Mouse (Mus musculus) forebrain, embryonic 13.5 days (tissue): ENCODE measurements around the gene Des. TPM values are rescaled to one million over a fixed set of nuclear protein-coding genes. Genes with fewer than 3 reads are reported as not detected.

Experiments used
- ATAC-seq: fragments of 200-750 bp; cut with Nextera tagmentation; 2 replicates; pipeline ENCODE4 v1.8.0; 2017
- H3K27ac ChIP-seq: fragments of 300-500 bp; sonication (generic); 2 replicates; pipeline ENCODE4 v1.5.1; 2015; ENCODE audit warnings: inconsistent platforms, mild to moderate bottlenecking, moderate library complexity
- H3K27me3 ChIP-seq: fragments of 300-500 bp; sonication (generic); 2 replicates; pipeline ENCODE4 v1.6.1; 2015; ENCODE audit warnings: mild to moderate bottlenecking, inconsistent platforms
- H3K36me3 ChIP-seq: fragments of 300-500 bp; sonication (generic); 2 replicates; pipeline ENCODE4 v1.6.1; 2015; ENCODE audit warnings: mild to moderate bottlenecking, inconsistent platforms; ENCODE audit not compliant: poor library complexity, severe bottlenecking
- H3K4me1 ChIP-seq: fragments of 300-500 bp; sonication (generic); 2 replicates; pipeline ENCODE4 v1.6.1; 2015; ENCODE audit warnings: inconsistent platforms
- H3K4me2 ChIP-seq: fragments of 300-500 bp; sonication (generic); 2 replicates; pipeline ENCODE4 v1.6.1; 2015; ENCODE audit warnings: inconsistent platforms, mild to moderate bottlenecking, moderate library complexity
- H3K4me3 ChIP-seq: fragments of 300-500 bp; sonication (generic); 2 replicates; pipeline ENCODE4 v1.5.1; 2015; ENCODE audit warnings: mild to moderate bottlenecking, inconsistent platforms
- H3K9ac ChIP-seq: fragments of 300-500 bp; sonication (generic); 2 replicates; pipeline ENCODE4 v1.6.1; 2015; ENCODE audit warnings: mild to moderate bottlenecking, inconsistent platforms
- H3K9me3 ChIP-seq: fragments of 300-500 bp; sonication (generic); replicated peaks from 2 replicates; pipeline ENCODE4 v1.6.1; 2016; ENCODE audit warnings: inconsistent platforms
- WGBS: fragments of 180-500 bp; shearing (Covaris S2); methylation state at CpG from one replicate; pipeline ENCODE4 v1.1.7; 2015; 5-methylcytosine and 5-hydroxymethylcytosine counted together
- polyA plus RNA-seq: library from polyadenylated mRNA; unstranded; fragments of >200 nt; fragmentation: Nextera tagmentation; extraction: Ambion mirVana; gene quantifications from 2 replicates; pipeline ENCODE4 v1.2.1, GENCODE M21; 2015

Des gene
- polyA plus RNA-seq, 1 experiment from 2014 or later: 0.81 TPM

DNA sequence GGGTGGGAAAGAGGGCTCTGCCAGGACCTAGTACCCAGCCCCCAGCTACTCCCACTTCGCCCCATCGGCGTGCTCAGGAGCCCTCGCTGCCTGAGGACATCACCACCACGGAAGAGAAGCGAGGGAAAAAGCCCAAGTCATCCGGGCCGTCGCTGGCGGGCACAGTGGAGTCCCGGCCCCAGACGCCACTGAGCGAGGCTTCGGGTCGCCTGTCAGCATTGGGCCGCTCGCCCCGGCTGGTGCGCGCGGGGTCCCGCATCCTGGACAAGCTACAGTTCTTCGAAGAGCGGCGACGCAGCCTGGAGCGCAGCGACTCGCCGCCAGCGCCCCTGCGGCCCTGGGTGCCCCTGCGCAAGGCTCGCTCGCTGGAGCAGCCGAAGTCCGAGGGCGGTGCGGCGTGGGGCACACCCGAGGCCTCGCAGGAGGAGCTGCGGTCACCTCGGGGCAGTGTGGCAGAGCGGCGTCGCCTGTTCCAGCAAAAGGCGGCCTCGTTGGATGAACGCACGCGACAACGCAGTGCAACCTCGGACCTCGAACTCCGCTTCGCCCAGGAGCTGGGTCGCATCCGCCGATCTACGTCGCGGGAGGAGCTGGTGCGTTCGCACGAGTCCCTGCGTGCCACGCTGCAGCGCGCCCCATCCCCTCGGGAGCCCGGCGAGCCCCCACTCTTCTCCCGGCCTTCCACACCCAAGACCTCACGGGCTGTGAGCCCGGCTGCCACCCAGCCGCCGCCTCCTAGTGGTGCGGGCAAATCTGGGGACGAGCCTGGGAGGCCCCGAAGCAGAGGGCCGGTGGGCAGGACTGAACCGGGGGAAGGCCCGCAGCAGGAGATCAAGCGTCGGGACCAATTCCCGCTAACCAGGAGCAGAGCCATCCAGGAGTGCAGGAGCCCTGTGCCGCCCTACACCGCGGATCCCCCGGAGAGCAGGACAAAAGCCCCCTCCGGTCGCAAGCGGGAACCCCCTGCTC, 28.1 kb downstream of the Des start:
- no peak for ATAC-seq
- Histone ChIP-seq H3K4me2 (peak overlapping the region; percentile 58), H3K4me3 (peak overlapping the region; percentile 34), H3K4me1 (peaks cover 40% of the 10 kb centered on the region), H3K36me3 (no peaks in the 10 kb centered on the region), H3K9ac (peak overlapping the region; percentile 50), H3K27ac (no peak overlapping the region), H3K9me3 (no peaks in the 10 kb centered on the region), H3K27me3 (peaks cover 74% of the 10 kb centered on the region)
- WGBS: 2% methylated on average over 91 of the region's 94 CpGs

DNA sequence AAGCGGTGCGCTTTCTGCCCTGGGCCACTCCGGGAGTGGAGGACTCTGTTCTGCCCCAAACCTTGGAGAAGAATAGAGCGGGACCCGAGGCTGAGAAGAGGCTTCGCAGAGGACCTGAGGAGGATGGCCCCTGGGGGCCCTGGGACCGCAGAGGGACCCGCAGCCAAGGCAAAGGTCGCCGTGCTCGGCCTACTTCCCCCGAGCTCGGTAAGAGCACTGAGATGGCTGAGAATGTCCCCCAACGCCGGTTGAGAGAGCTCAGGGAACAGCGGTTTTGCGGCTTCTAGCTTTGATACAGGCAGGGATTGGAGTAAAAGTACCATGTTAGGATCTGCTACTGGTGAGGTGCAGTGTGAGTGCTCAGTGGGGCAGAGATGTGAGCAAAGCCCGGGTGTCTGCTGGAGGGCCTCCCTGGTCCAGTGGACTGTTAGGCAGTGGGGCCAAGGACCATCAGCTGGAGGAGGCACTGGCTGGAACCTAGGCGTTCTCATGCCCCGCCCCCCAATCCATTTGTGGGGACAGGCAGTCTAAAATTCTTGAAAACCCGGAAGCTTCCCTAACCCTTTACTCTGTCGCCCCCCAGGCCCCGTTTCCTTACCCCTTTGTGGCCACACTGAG, 28.9 kb downstream of the Des start:
- Histone ChIP-seq H3K27ac (no peak overlapping the region), H3K27me3 (peaks cover 70% of the 10 kb centered on the region), H3K9me3 (no peaks in the 10 kb centered on the region), H3K4me1 (peaks cover 48% of the 10 kb centered on the region), H3K4me2 (peak overlapping the region; percentile 58), H3K4me3 (peak overlapping the region; percentile 34), H3K36me3 (no peaks in the 10 kb centered on the region), H3K9ac (peak overlapping the region; percentile 50; the same call in 1 of the 2 replicates)
- no peak for ATAC-seq
- WGBS: 20% methylated on average over 23 of the region's 23 CpGs

GRCm38 (mm10) chr1:75393139-75393538, 33.0 kb downstream of the Des start:
- no peaks in the 10 kb centered on the region for H3K36me3 ChIP-seq
- peaks cover 31% of the 10 kb centered on the region for H3K27me3 ChIP-seq
- no peak overlapping the region for H3K4me3 ChIP-seq
- H3K4me2 ChIP-seq: no peak overlapping the region
- H3K27ac ChIP-seq: peak overlapping the region; percentile 55; the same call in 1 of the 2 replicates
- peaks cover 20% of the 10 kb centered on the region for H3K4me1 ChIP-seq
- 51% methylated on average over 9 of the region's 9 CpGs for WGBS
- no peaks in the 10 kb centered on the region for H3K9me3 ChIP-seq
- ATAC-seq: no peak
- H3K9ac ChIP-seq: no peak overlapping the region

- peak overlapping the region; percentile 55 for H3K27ac ChIP-seq
- no peak overlapping the region for H3K4me3 ChIP-seq
- no peak for ATAC-seq
- no peak overlapping the region for H3K4me2 ChIP-seq
- WGBS: 82% methylated on average over 3 of the region's 3 CpGs
- peaks cover 20% of the 10 kb centered on the region for H3K4me1 ChIP-seq
- 0 out of 2 replicates have a peak overlapping the region, but pooled peaks have one; percentile 36 for H3K9ac ChIP-seq
- H3K27me3 ChIP-seq: peaks cover 24% of the 10 kb centered on the region
- H3K9me3 ChIP-seq: no peaks in the 10 kb centered on the region
- H3K36me3 ChIP-seq: no peaks in the 10 kb centered on the region
Observed at GRCm38 (mm10) chr1:75393846-75394245, 33.7 kb downstream of the Des start.

- Histone ChIP-seq H3K27me3 (no peaks in the 10 kb centered on the region), H3K4me2 (no peak overlapping the region), H3K9ac (no peak overlapping the region), H3K27ac (peak overlapping the region; percentile 59), H3K4me3 (no peak overlapping the region), H3K9me3 (no peaks in the 10 kb centered on the region), H3K4me1 (peaks cover 28% of the 10 kb centered on the region), H3K36me3 (no peaks in the 10 kb centered on the region)
- ATAC-seq: peak; percentile 67
- 13% methylated on average over 9 of the region's 9 CpGs for WGBS
Observed at GRCm38 (mm10) chr1:75398761-75399402, 38.8 kb downstream of the Des start.

DNA sequence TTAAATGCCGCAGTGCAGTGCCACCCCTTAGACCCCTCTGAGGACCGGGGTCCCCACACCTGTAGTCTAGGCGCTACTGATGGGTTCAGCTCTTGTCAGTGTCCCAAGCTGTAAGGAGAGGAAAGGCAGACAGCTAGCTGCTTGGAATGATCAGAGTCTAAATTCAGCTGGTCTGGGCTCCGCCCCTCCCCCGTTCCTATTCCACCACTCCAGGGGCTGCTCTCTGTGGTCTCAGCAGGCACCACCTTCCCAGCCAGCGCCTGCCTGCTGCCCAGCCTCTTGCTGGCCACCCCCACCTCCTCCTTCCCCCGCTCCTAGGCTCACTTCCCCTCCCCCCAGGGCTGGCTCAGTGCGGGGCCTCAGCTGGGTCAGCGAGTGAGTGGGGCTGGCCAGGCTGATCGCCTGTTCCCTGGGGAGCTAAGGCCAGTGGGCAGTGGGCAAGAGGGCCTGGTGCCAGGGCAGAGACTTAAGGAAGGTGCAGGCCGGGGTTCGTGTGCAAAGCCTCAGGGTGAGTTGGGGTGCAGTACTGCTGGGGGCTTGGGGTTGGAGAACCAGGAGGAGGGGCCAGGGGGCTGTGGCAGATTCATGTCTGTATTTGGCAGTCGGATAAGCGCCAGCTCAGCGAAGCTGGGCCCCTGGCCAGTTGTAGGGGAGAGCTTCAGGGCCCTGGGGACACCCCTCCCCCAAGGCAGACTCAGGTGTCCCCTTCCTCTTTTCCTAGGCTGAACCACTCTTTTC, 39.8 kb downstream of the Des start:
- Histone ChIP-seq H3K27ac (peak overlapping the region; percentile 59), H3K27me3 (no peaks in the 10 kb centered on the region), H3K4me3 (no peak overlapping the region), H3K4me2 (peak overlapping the region; percentile 46), H3K4me1 (peaks cover 26% of the 10 kb centered on the region), H3K36me3 (peaks cover 2% of the 10 kb centered on the region; the same call in 1 of the 2 replicates), H3K9me3 (no peaks in the 10 kb centered on the region), H3K9ac (peak overlapping the region; percentile 32)
- 5% methylated on average over 14 of the region's 15 CpGs for WGBS
- peak; percentile 61 for ATAC-seq

DNA sequence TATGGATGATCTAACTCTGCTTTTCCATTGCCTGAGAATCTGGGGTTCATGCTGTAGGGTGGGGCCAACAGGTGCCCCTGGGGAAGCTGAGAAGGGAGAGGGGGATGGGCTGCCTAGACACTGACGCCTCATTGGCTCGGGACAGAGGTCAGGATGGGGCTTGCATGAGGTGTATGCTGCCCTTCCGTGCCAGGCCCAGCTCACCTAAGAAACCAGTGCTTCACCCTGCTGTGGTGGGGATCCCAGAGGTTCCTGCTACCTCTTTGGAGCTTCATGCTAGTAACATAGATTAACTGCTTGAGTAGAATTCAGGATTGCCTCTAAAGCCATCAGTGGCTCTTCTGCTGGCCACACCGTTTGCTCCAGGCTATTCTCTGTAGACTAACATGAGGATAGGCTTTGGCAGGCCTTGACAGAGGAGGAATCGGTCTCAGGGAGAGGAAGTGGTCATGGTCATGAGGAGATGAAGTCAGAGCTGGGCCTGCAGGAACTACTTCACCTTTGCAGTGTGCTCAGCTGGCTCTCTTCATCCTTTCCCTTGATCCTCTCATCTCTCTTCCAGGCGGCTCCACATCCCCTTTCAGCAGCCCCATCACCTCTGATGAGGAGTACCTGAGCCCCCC, 40.5 kb downstream of the Des start:
- Histone ChIP-seq H3K4me2 (peak overlapping the region; percentile 46), H3K36me3 (peaks cover 4% of the 10 kb centered on the region; the same call in 1 of the 2 replicates), H3K27me3 (no peaks in the 10 kb centered on the region), H3K27ac (no peak overlapping the region), H3K4me1 (peaks cover 26% of the 10 kb centered on the region), H3K9ac (no peak overlapping the region), H3K4me3 (no peak overlapping the region), H3K9me3 (no peaks in the 10 kb centered on the region)
- 46% methylated on average over 6 of the region's 6 CpGs for WGBS
- no peak for ATAC-seq

DNA sequence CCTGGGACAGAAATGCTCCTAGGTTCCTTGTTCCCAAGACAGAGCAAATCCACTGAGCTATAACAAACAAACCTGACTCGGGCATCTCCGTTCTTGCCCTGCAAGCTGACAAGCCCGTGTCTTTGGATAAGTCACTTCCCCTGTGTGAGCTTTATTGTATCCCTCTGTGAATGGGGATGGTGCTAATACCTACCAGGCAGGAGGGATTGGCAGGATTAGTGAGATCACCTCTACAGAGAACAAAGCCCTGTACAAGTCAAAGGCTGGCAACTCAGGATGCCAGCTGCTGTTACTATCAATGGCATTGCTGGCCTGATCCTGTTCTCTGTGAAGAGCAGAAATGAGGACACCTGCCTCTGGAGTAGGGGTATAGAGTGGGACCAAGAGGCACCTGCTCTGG, 45.4 kb downstream of the Des start:
- no peaks in the 10 kb centered on the region for H3K27me3 ChIP-seq
- H3K9me3 ChIP-seq: no peaks in the 10 kb centered on the region
- ATAC-seq: no peak
- peaks cover 3% of the 10 kb centered on the region for H3K4me1 ChIP-seq
- H3K9ac ChIP-seq: no peak overlapping the region
- peaks cover 11% of the 10 kb centered on the region; the same call in 1 of the 2 replicates for H3K36me3 ChIP-seq
- 43% methylated on average over 3 of the region's 3 CpGs for WGBS
- no peak overlapping the region for H3K4me2 ChIP-seq
- no peak overlapping the region for H3K4me3 ChIP-seq
- no peak overlapping the region for H3K27ac ChIP-seq

DNA sequence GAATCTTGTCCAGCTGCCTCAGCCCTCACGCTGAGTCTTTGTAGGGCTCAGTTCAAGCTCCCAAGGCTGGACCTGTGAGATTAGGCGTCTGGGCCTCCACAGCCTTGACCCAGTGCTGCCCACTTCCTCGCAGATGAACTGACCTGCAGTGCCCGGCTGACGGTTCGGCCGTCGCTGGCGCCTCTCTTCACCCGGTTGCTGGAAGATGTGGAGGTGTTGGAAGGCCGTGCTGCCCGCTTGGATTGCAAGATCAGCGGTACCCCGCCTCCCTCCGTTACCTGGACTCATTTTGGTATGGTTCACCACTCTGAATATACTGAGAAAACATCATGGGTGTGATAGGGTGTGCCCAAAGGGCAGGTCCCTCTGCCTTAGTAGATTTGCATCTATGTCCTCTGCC, 46.0 kb downstream of the Des start:
- Histone ChIP-seq H3K4me1 (peaks cover 7% of the 10 kb centered on the region), H3K9me3 (no peaks in the 10 kb centered on the region), H3K27me3 (no peaks in the 10 kb centered on the region), H3K9ac (no peak overlapping the region), H3K4me3 (no peak overlapping the region), H3K4me2 (no peak overlapping the region), H3K27ac (no peak overlapping the region), H3K36me3 (peaks cover 11% of the 10 kb centered on the region; the same call in 1 of the 2 replicates)
- WGBS: 92% methylated on average over 15 of the region's 15 CpGs
- no peak for ATAC-seq

- 93% methylated on average over 9 of the region's 9 CpGs for WGBS
- Histone ChIP-seq H3K27ac (no peak overlapping the region), H3K4me2 (no peak overlapping the region)
Observed at GRCm38 (mm10) chr1:75407056-75407455, 46.9 kb downstream of the Des start.

DNA sequence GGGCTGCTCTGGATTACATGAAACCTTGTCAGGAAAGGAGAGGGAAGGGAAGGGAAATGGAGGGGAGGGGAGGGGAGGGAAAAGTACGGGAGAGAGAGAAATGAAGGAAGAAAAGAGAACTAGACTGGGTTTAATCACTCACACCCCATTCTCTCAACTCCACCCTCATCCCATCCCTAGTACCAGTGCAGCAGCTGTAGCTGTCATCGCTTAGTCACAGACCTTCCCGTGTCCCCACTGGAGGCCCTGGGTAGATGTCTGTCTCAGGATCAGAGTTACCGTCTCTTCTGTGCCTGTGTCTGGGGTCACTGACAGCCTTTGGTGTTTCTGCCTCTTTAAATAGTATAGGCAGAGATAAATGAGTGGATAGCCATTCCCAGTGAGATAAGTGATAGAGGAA, 48.1 kb downstream of the Des start:
- no peak overlapping the region for H3K4me3 ChIP-seq
- H3K4me1 ChIP-seq: peaks cover 14% of the 10 kb centered on the region
- no peaks in the 10 kb centered on the region for H3K9me3 ChIP-seq
- no peak for ATAC-seq
- H3K9ac ChIP-seq: no peak overlapping the region
- no peak overlapping the region for H3K4me2 ChIP-seq
- peaks cover 11% of the 10 kb centered on the region; the same call in 1 of the 2 replicates for H3K36me3 ChIP-seq
- H3K27ac ChIP-seq: no peak overlapping the region
- WGBS: 78% methylated on average over 4 of the region's 4 CpGs
- H3K27me3 ChIP-seq: no peaks in the 10 kb centered on the region

More at GRCm38 (mm10) chr1:75407056-75407455, 46.9 kb downstream of the Des start:
- Histone ChIP-seq H3K4me3 (no peak overlapping the region), H3K9ac (no peak overlapping the region), H3K27me3 (no peaks in the 10 kb centered on the region), H3K36me3 (peaks cover 11% of the 10 kb centered on the region; the same call in 1 of the 2 replicates), H3K9me3 (no peaks in the 10 kb centered on the region), H3K4me1 (peaks cover 9% of the 10 kb centered on the region)
- ATAC-seq: no peak
